Mouse (Mus musculus) left cerebral cortex, postnatal 25 days (tissue): ENCODE data around the gene Tyw1. TPM values are rescaled to one million over a fixed set of nuclear protein-coding genes. Genes with fewer than 3 reads are reported as not detected.
A peak's percentile ranks its signal among the peaks of the same experiment; 100 is the strongest.

ENCODE experiments used
- DNase-seq, 2 experiments: peaks; one replicate each; pipeline ENCODE4 v3.0.0; 2022; ENCODE audit warnings: low spot score in 2 of 2, mixed read lengths in 1 of 2
- intact Hi-C: fragments of 180-260 bp; cut with DNase I; formaldehyde crosslinking; loops from one replicate; pipeline ENCODE4 v1.15.1; 2025
- total RNA-seq, 2 experiments: library from RNA; stranded (reverse); gene quantifications; 2 replicates each; pipeline ENCODE4 v1.2.3; 2021

Tyw1 gene
- total RNA-seq, 2 experiments from 2014 or later = 15.5 to 16.4 TPM

GRCm38 (mm10) chr5:130355223-130355622 lies 99.8 kb downstream of the Tyw1 start:
- intact Hi-C loops = no loop called here
- no peak for DNase-seq

DNA sequence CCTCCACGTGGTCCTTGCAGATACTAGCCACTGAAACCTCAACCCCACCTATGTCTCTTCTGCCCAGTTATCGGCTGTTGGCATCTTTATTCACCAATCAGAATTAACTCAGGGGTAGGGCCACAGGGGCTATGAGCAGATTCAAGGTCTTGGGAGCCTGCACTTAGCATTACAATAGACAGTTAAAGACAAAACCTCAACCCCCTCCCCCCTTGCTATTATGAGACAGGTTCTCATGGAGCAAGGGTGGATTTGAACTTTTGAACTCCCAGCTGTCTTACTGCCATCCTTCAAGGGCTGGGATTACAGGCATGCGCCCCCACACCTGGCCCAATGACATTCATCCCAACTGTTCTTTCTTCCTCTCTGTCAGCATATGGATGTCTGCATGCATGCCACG lies 107.7 kb downstream of the Tyw1 start:
- no peak for DNase-seq
- intact Hi-C loops = no loop called here

DNA sequence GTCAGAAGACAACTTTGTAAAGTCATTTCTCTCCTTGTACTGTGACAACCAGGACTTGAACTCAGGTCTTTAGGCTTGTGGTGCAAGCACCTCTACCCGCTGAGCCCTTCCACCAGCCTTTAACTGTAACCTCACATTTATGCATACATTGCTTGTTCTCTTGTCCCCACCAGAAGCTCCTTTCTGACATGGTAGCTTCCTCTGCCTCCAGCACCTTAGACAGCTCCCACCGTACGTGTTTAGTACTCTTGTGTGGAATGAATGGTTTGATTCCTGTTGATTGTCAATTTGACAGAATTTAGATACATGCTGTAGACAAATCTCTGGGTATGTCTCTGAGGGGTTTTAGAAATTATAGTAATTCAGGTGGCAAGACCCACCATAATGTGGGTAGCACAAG lies 108.4 kb downstream of the Tyw1 start:
- DNase-seq = no peak
- intact Hi-C loops = no loop called here

DNA sequence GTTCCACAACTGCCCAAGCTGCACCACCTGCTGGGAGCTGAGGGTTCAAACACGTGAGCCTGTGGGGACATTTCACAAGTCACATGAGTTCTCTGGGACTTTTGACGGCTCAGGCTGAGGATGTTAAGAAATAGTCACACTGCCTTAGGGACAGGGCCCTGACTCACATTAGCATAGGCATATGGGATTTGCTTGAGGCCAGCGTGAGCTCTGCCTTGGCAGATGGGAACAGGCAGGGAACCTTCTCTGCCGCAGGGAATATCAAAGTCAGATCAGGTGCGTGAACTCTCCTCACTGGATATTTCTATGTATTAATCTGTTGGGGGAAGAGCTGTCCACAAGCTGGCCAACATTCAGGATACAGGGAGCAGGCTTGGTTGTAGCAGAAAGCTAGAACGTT lies 112.8 kb downstream of the Tyw1 start:
- intact Hi-C loops = no loop called here
- DNase-seq = no peak

DNA sequence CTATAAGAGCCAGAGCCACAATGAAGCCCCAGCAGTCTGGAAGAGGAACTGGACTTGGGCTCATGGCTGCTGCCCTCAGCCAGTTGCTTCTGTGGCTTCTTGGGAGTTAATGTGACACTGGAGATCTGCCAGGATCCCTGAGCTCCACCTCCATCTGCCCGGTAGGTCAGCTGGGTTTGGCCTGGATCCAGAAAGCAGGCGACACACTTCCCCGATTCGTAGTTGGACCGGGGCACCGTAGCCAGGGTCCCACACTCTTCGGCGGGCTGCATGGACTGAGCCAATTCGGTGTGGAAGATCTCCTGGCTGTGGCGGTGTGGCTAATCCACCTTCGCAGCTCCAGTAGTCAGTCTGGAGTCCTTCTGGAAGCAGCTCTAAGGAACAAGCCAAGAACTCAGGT lies 113.8 kb downstream of the Tyw1 start, which contains the start of gene Caln1:
Caln1 (plus strand) TSS at position 219 of the 400 bp plus-strand sequence.
- intact Hi-C loops = no loop called here
- DNase-seq = no peak

DNA sequence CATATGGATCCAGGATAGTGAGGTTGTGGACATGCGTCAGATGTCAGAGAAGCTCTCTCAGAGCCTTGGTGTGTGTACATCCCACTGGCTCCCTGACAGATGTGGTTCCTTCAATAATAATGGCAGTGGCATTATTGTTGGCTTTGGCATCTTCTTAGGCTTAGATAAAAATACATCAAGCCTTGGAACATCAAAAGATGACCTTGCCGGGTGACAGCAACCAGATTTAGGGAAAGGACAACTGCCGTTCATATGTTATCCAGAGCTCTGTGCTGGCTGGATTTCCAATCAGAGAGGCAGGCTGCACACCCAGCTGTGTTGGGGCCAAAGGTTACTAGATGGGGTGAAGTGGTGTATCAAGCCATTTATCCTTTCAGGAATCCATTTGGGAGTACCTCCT lies 120.0 kb downstream of the Tyw1 start:
- DNase-seq = no peak
- intact Hi-C loops = no loop called here

DNA sequence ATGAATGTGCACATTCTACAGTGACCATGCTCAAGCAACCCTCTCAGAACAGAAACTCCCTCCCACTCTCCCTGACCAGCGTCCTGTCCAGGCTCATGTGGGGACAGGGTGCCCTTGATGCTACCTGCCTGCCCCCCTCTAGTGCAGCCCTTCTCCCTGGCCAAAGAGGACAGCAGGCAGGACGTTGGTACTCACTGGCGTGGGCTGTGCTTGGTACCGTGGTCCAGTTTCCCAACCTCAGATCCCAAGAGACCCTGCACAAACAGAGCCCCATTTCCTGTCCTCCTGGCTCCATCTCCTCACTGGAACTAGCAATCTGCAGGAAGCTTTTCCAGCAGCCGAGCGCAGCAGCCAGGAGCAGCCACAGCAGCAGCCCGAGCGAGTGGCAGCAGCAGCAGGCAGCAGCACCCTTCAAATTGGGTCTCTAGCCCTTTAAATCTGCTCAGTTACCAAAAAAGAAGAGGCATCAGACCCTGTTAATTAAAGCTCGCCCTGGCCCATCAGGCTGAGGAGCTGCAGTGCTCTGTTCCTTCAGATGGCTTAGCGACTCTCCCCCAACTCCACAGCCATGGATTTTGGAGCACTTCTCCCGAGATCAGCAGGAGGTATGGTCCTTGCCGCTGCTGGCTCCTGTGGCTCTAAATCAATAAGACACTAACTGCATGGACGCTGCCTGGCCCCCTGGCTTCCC lies 128.9 kb downstream of the Tyw1 start, which contains the start of gene A330070K13Rik:
A330070K13Rik (minus strand) TSS at position 410 of the 691 bp plus-strand sequence.
- DNase-seq = peak; percentile 45 to 52
- intact Hi-C loops = no loop called here

DNA sequence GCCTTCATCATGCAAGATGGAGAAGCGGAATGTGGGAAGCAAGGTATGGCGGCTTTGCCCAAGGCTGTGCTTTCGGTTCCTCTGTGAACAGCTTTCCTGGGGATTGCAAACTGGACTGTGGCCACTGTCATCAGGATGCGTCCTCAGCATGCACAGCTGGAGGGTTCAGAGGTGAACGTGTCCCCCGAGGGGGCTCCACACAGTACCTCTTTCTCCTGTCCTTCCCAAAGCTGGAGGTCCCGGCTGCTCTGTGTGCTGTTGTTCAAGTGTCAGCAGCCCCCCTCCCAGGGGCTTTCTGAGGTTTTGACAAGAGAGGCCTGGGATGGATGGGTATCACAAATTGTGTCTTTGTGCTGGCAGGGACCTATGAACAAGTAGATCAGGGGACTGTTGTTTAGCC lies 131.0 kb downstream of the Tyw1 start:
- DNase-seq = no peak
- intact Hi-C loops = no loop called here

Other genes with a start within 250 kb of the Tyw1 start
- gene Asl, start 226.4 kb upstream of the Tyw1 start, total RNA-seq = 10 to 100 TPM; 18.8 to 19.0 TPM
- gene Crcp, start 226.3 kb upstream of the Tyw1 start, total RNA-seq = 10 to 100 TPM; 29.7 to 30.7 TPM
- 10 to 100 TPM; 33.3 to 34.1 TPM for gene Tpst1, start 182.3 kb upstream of the Tyw1 start, total RNA-seq
- gene Kctd7, start 110.8 kb upstream of the Tyw1 start, total RNA-seq = 10 to 100 TPM; 10.3 to 11.8 TPM
- 10 to 100 TPM; 55.8 to 57.4 TPM for gene Rabgef1, start 83.8 kb upstream of the Tyw1 start, total RNA-seq
- 10 to 100 TPM; 39.3 to 42.9 TPM for gene Tmem248, start 38.5 kb upstream of the Tyw1 start, total RNA-seq
- 10 to 100 TPM; 73.5 to 75.5 TPM for gene Sbds, start 89 bp upstream of the Tyw1 start, total RNA-seq
- 100 to 1,000 TPM; 130 to 154 TPM for gene Caln1, start 113.8 kb downstream of the Tyw1 start, total RNA-seq
- 1 to 10 TPM; 1.1 to 1.6 TPM for gene A330070K13Rik, start 129.0 kb downstream of the Tyw1 start, total RNA-seq